Mouse (Mus musculus): ENCODE results near the gene Arl9. TPM values are rescaled to one million over a fixed set of nuclear protein-coding genes. Genes with fewer than 3 reads are reported as not detected.
A peak's percentile ranks its signal among the peaks of the same experiment; 100 is the strongest.
"Not testable (repeated sequence)": the region's sequence is repeated elsewhere in the genome, so short reads cannot be mapped to it uniquely, and the experiment has no call there.

Gene Arl9
- polyA plus RNA-seq (2016; fragmentation: Nextera tagmentation; extraction: Ambion mirVana): not detected in 2 replicates

DNA sequence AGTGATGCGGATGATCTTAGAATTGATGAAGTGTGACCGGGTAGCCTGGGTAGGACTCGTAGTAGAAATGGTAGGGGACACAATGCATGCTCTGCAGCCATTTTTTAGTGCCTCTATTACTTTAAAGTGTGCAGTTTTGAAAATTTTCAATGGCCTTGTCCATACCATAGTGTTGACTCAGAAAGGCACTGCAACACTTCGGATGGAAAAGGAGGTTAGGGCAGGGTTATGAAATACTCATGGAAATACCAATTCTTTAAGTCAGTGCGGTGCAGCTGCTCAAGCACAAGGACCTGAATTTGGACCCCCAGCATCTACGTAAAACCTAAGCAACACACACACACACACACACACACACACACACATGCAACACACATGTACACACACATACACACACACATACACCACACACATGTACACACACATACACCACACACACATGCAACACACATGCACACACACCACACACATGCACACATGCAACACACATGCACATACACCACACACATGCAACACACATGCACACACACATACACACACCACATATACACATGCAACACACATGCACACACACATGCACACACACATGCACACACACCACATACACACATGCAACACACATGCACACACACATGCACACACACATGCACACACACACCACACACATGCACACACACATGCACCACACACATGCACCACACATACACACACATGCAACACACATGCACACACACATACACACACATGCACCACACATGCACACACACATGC is at the start of gene Arl9:
Arl9 (plus strand) TSS at position 5 of the 771 bp plus-strand sequence.
- 0 out of 2 replicates have a peak, but pooled peaks cover 2% of the 10 kb centered on the region for H3K9me3 ChIP-seq (replicated peaks)
- 96% methylated on average over 6 of the region's 6 CpGs for WGBS
- no peak for DNase-seq (ENCODE audit: low spot score)
- no peaks in the 10 kb centered on the region for H3K4me1 ChIP-seq
- H3K27me3 ChIP-seq (ENCODE audit: low read depth, poor library complexity, severe bottlenecking): no peaks in the 10 kb centered on the region
- peaks cover 22% of the 10 kb centered on the region for H3K36me3 ChIP-seq
- H3K4me3 ChIP-seq: no peak within 1 kb of the TSS
- no peak within 1 kb of the TSS for H3K27ac ChIP-seq (replicated peaks)

DNA sequence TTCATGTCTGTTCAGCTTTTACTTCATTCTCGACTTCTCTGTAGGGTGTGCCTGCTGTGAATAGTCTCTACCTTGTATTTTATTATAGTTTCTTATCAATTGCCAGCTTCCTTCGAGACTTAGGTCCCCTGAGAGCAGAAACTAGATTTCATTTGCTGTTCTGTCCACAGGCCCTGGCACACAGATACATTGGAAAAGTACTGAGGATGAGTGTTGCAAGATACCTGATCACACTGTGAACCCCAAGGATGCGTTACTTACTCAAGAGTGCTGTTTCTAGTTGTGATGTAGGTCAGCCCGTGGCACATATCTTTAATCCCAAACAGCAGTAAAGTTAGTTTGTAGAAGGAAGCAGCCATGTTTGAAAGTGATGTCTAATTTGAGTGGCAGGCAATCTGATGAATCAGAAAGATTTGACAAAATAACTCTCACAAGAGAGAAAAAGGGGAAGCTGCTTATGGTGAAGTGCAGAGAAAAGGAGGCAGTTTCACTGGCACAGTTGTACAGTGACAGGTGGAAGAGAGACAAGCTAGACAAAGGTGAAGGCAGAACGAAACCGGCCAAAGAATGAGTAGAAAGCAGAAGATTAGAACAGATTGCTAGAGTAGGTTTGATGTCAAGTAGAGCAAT is 49.5 kb upstream of the Arl9 start:
- H3K36me3 ChIP-seq: peaks cover 59% of the 10 kb centered on the region
- no peaks in the 10 kb centered on the region for H3K9me3 ChIP-seq (replicated peaks)
- whole genome bisulfite sequencing: 94% methylated on average over 6 of the region's 6 CpGs
- DNase-seq (ENCODE audit: low spot score): no peak
- no peaks in the 10 kb centered on the region for H3K27me3 ChIP-seq (ENCODE audit: low read depth, poor library complexity, severe bottlenecking)
- no peak overlapping the region for H3K4me3 ChIP-seq
- peaks cover 42% of the 10 kb centered on the region for H3K4me1 ChIP-seq
- H3K27ac ChIP-seq (replicated peaks): no peak overlapping the region

DNA sequence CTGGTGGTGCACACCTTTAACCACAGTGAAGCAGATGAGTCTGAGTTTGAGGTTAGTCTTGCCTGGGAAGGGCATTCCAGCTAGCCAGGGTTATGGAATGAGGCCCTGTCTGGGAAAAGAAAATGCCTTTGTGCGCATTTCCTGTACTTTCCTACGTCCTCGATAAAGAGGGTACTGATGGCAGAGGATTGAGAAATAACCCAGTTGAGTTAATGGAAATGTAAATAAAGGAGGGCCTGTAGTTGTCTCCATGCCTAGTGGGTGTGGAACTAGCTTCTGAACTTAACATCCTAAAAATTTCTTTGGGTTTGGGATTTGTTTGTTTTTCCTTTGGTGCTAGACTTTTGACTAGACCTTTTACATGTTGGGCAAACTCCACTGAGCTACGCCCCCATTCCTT is 48.4 kb upstream of the Arl9 start:
- 92% methylated on average over 4 of the region's 4 CpGs for WGBS
- Histone ChIP-seq H3K9me3 (replicated peaks) (no peaks in the 10 kb centered on the region), H3K4me3 (no peak overlapping the region), H3K27me3 (ENCODE audit: low read depth, poor library complexity, severe bottlenecking) (no peaks in the 10 kb centered on the region), H3K27ac (replicated peaks) (no peak overlapping the region), H3K36me3 (peaks cover 67% of the 10 kb centered on the region), H3K4me1 (peaks cover 32% of the 10 kb centered on the region)
- DNase-seq (ENCODE audit: low spot score): no peak

DNA sequence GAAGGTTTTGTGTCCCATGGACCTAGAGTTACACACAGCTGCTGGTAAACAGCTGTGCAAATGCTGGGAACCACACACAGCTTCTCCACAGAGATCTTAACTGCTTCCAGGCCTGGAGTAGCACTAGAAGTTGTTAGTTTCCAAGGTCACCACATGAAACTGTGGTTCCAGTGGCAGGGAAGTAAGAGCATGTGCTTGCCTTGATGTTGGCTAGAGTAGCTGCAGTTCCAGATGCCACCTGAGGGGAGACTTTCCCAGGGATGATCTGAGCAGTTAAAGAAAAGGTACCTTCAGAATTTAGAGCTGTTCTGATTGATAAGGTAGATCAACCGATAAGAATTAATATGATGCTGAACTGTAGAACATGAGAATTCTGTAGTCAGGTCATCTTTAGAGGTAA is 45.9 kb upstream of the Arl9 start:
- DNase-seq (ENCODE audit: low spot score): no peak
- H3K36me3 ChIP-seq: peaks cover 92% of the 10 kb centered on the region
- 90% methylated on average over 1 of the region's 1 CpGs for WGBS

DNA sequence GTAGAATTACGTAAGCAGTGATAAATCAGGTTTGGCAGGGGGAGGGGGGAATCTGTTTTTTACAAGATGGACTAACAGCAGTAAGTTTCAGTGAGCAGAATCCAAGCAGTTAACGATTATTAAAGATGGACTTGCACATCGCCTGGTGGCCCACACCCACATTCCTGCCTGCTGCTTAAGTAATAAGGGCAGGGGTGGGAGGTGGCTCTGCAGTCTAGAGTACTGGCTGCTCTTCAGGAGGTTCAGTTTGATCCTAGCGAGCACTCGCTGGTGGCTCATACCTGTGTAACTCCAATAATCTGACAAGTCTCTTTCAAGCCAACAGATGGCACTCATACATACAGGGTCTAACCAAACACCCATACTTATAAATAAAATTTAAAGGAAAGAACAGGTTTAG is 44.3 kb upstream of the Arl9 start:
- Histone ChIP-seq H3K4me1 (no peaks in the 10 kb centered on the region; the same call in 1 of the 2 replicates), H3K9me3 (replicated peaks) (no peaks in the 10 kb centered on the region), H3K4me3 (no peak overlapping the region), H3K27me3 (ENCODE audit: low read depth, poor library complexity, severe bottlenecking) (no peaks in the 10 kb centered on the region), H3K36me3 (peaks cover 97% of the 10 kb centered on the region), H3K27ac (replicated peaks) (no peak overlapping the region)
- 89% methylated on average over 5 of the region's 5 CpGs for WGBS
- DNase-seq (ENCODE audit: low spot score): no peak

More for the DNA sequence above, 45.9 kb upstream of the Arl9 start:
- Histone ChIP-seq H3K27me3 (ENCODE audit: low read depth, poor library complexity, severe bottlenecking) (no peaks in the 10 kb centered on the region), H3K9me3 (replicated peaks) (no peaks in the 10 kb centered on the region), H3K27ac (replicated peaks) (no peak overlapping the region), H3K4me1 (peaks cover 16% of the 10 kb centered on the region), H3K4me3 (no peak overlapping the region)

DNA sequence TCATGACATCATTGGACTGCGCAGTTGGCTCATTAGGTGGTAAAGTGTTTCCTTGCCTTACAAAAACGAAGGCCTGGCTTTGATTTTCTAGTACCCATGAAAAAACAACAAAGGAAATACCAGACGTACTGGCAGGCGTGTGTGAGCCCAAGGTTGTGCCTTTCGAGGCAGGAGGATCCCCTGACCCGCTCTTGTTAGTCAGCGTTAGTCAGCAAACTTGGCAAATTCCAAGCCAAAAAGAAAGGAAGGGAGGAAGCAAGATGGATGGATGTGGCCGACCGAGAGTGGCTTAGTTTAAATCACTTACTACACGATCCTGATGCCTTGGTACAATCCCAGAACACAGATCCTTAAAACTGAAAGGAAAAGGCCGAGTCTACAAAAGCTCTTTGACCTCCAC is 41.3 kb upstream of the Arl9 start:
- no peak for DNase-seq (ENCODE audit: low spot score)
- 78% methylated on average over 11 of the region's 11 CpGs for WGBS
- Histone ChIP-seq H3K4me1 (no peaks in the 10 kb centered on the region), H3K4me3 (no peak overlapping the region), H3K27me3 (ENCODE audit: low read depth, poor library complexity, severe bottlenecking) (no peaks in the 10 kb centered on the region), H3K36me3 (peaks cover 97% of the 10 kb centered on the region), H3K27ac (replicated peaks) (no peak overlapping the region), H3K9me3 (replicated peaks) (no peaks in the 10 kb centered on the region)

DNA sequence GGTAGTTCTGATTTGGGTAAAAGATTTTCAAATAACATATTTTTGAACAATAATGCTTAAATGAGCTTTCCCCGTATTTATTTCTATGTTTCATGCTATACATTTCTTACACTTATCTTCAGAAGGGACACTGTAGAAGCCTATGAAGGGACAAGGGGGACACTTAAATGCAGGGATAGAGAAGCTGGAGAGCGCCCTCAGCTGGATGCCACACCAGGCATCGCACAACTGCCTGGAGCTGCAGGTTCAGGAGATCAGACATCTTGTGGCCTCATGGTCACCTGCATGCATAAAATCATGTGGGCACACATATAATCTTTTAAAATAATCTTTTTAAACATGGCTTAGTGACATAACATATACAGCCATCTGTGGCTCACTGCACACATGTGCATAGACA is 39.2 kb upstream of the Arl9 start:
- peaks cover 98% of the 10 kb centered on the region for H3K36me3 ChIP-seq
- no peaks in the 10 kb centered on the region for H3K9me3 ChIP-seq (replicated peaks)
- H3K4me3 ChIP-seq: no peak overlapping the region
- H3K4me1 ChIP-seq: no peaks in the 10 kb centered on the region
- no peaks in the 10 kb centered on the region for H3K27me3 ChIP-seq (ENCODE audit: low read depth, poor library complexity, severe bottlenecking)
- WGBS: 95% methylated on average over 3 of the region's 3 CpGs
- no peak overlapping the region for H3K27ac ChIP-seq (replicated peaks)
- DNase-seq (ENCODE audit: low spot score): no peak

DNA sequence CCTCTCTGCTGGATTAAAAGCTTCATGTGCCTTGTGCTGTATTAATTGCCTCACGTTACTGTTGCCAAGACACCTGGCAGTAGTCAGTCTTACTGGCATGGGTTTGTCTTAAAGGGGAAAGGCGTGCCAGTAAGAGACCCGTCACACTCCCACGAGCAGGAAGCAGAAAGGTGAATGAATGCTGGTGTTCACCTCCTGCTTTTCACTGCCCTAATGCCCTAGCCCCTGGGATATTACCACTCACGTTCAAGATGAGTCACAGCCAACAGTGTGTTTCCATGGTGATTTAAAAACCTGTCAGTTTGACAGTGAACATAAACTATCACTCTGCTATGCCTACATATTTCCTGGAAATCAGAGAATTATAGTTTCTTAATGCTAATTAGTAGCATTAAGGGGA is 34.6 kb upstream of the Arl9 start:
- H3K27ac ChIP-seq (replicated peaks): no peak overlapping the region
- no peak for DNase-seq (ENCODE audit: low spot score)
- H3K27me3 ChIP-seq (ENCODE audit: low read depth, poor library complexity, severe bottlenecking): no peaks in the 10 kb centered on the region
- WGBS: 84% methylated on average over 5 of the region's 5 CpGs
- no peak overlapping the region for H3K4me3 ChIP-seq
- no peaks in the 10 kb centered on the region for H3K9me3 ChIP-seq (replicated peaks)
- peaks cover 10% of the 10 kb centered on the region for H3K4me1 ChIP-seq
- peaks cover 76% of the 10 kb centered on the region for H3K36me3 ChIP-seq

DNA sequence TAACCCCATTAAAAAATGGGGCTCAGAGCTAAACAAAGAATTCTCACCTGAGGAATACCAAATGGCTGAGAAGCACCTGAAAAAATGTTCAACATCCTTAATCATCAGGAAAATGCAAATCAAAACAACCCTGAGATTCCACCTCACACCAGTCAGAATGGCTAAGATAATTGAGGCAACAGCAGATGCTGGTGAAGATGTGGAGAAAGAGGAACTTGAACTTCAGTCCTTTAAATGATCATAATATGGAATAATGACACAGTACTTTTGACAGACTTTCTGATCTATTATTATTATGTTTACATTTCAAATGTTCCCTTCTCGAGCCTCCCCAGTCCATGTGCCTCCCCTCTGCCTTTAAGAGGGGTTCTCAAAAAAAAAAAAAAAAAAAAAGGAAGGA is 32.7 kb upstream of the Arl9 start:
- not testable (repeated sequence) for H3K27me3 ChIP-seq (ENCODE audit: low read depth, poor library complexity, severe bottlenecking); H3K9me3 ChIP-seq (replicated peaks); H3K4me3 ChIP-seq; H3K27ac ChIP-seq (replicated peaks); DNase-seq (ENCODE audit: low spot score)
- H3K36me3 ChIP-seq: peaks cover 58% of the 10 kb centered on the region
- H3K4me1 ChIP-seq: peaks cover 18% of the 10 kb centered on the region
- 88% methylated on average over 1 of the region's 1 CpGs for WGBS

DNA sequence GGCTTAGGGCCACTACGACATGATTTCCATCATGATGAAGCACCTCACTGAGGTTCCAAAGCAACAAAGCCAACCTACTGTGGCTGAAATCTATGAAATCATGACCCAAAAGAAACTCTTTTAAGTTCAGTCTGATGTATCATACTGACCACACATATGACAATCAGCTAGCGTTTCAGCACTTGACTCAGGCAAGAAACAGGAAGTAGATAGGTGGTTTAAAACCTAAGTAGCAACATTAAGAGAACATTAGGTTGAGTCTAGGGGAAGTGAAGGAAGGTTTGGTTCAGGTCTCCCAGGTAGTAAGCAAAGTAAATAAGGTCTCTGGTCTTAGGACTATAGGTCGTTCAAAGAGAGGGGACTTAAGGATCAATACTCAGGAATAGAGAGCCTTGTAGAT is 30.4 kb upstream of the Arl9 start:
- no peaks in the 10 kb centered on the region for H3K9me3 ChIP-seq (replicated peaks)
- peak overlapping the region; percentile 73 for H3K4me3 ChIP-seq
- no peak for DNase-seq (ENCODE audit: low spot score)
- no peak overlapping the region for H3K27ac ChIP-seq (replicated peaks)
- peaks cover 55% of the 10 kb centered on the region for H3K36me3 ChIP-seq
- no peaks in the 10 kb centered on the region for H3K27me3 ChIP-seq (ENCODE audit: low read depth, poor library complexity, severe bottlenecking)
- H3K4me1 ChIP-seq: peaks cover 18% of the 10 kb centered on the region
- WGBS: 64% methylated on average over 3 of the region's 3 CpGs

DNA sequence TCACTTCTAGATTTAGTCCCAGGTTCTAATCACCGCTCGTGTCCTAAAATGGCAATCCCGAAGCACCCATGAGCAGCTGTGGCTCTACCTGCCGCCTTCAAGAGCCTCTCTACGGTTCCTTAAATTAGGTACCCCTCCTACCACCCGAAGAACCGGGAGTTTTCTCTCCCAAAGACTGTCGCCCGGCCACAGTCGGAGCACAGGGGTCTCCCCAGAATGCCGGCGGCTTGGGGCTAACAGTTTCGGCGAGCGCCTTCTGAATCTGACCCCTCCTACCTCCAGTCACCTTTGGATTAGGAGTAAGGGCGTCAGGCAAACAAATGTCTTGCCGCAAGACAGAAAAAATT is 29.7 kb upstream of the Arl9 start:
- Histone ChIP-seq H3K27me3 (ENCODE audit: low read depth, poor library complexity, severe bottlenecking) (no peaks in the 10 kb centered on the region), H3K4me1 (peaks cover 18% of the 10 kb centered on the region), H3K36me3 (peaks cover 55% of the 10 kb centered on the region), H3K9me3 (replicated peaks) (no peaks in the 10 kb centered on the region), H3K27ac (replicated peaks) (peak overlapping the region; percentile 89), H3K4me3 (peak overlapping the region; percentile 73)
- WGBS: 5% methylated on average over 17 of the region's 17 CpGs
- no peak for DNase-seq (ENCODE audit: low spot score)

DNA sequence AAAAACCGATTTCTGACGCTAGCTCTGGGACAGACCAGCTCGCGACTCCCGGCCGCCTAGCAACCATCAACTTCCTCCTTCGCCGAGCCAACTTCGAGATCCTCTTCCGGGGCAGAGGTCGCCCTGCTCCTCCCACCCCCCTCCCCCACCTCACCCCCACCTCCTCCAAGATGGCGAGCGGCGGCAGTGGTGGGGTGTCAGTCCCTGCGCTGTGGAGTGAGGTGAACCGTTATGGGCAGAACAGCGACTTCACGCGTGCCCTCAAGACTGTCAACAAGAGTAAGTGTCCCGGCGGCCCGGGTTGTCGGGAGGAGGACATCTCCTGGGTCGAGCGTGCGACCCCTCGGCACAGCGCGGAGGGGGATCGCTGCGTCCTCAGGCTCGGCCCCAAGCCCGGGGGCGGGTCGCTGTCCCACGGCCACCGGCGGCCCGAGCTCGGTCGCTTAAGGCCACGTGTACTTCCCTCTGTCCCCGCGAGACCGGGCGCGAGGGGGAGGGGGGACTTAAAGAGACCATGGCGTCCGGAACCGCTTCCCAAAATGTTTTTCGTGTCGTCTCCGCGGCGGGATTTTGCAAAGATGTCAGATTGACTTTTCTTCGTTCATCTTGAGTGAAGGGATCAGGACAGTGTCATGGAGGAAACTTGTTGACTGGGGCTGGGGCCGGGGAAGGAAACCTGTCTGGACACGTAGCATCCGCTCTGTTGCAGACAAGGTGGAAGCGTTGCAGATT is 29.1 kb upstream of the Arl9 start, which contains the start of gene Srp72:
Srp72 (plus strand) TSS at position 130 of the 732 bp plus-strand sequence.
- H3K27me3 ChIP-seq (ENCODE audit: low read depth, poor library complexity, severe bottlenecking): no peaks in the 10 kb centered on the region
- H3K4me3 ChIP-seq: peak within 1 kb of the TSS; percentile 73
- H3K36me3 ChIP-seq: peaks cover 55% of the 10 kb centered on the region
- no peaks in the 10 kb centered on the region for H3K9me3 ChIP-seq (replicated peaks)
- peak; percentile 93 for DNase-seq (ENCODE audit: low spot score)
- under 1% methylated on average over 60 of the region's 60 CpGs for WGBS
- H3K27ac ChIP-seq (replicated peaks): peak within 1 kb of the TSS; percentile 89
- peaks cover 18% of the 10 kb centered on the region for H3K4me1 ChIP-seq

DNA sequence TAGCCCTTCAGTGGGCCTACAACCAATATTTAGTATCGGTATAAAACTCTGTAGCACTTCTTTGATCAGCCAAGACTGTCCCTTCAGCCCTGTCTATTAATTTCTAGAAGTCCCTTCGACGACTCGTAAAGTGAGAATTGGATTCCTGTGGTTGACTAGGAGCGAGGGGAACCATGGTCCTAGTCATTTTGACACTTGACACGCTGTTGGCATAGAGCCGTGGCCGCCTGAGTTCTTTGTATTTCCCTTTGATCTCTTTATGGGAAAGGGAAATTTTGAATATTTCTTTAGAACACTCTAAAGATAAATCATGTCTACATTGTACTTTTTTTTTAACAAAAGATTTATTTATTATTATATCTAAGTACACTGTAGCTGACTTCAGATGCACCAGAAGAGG is 28.1 kb upstream of the Arl9 start:
- peak overlapping the region; percentile 73 for H3K4me3 ChIP-seq
- 89% methylated on average over 8 of the region's 8 CpGs for WGBS
- no peak overlapping the region for H3K27ac ChIP-seq (replicated peaks)
- H3K27me3 ChIP-seq (ENCODE audit: low read depth, poor library complexity, severe bottlenecking): no peaks in the 10 kb centered on the region
- no peak for DNase-seq (ENCODE audit: low spot score)
- H3K36me3 ChIP-seq: peaks cover 55% of the 10 kb centered on the region
- no peaks in the 10 kb centered on the region for H3K9me3 ChIP-seq (replicated peaks)
- H3K4me1 ChIP-seq: peaks cover 18% of the 10 kb centered on the region

Measured in midbrain, embryonic 10.5 days (tissue).